Mouse (Mus musculus): ENCODE measurements around the gene Rps19. TPM values are rescaled to one million over a fixed set of nuclear protein-coding genes. Genes with fewer than 3 reads are reported as not detected.
"Not testable (repeated sequence)": the region's sequence is repeated elsewhere in the genome, so short reads cannot be mapped to it uniquely, and the experiment has no call there.

Gene Rps19
- polyA plus RNA-seq, 1 experiment from 2014 or later: 2,060 TPM

DNA sequence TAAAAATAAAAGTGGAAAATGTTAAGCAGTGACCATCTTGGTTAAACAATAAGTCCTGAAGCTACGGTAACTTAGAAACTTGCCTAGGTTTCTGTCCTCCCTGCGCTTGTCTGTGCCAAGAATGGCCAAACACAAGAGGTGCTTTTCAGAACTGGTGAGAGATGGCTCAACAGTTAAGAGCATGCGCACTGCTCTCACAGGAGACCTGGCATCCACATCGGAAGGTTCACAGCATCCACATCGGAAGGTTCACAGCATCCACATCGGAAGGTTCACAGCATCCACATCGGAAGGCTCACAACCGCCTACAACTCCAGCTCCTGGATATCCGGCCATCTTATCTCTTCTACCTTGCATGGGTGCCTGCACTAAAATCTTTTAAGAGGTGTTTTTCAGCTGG is 39.0 kb upstream of the Rps19 start:
- WGBS: 84% methylated on average over 9 of the region's 9 CpGs

GRCm38 (mm10) chr7:24845713-24846112 is 38.5 kb upstream of the Rps19 start:
- no peak for DNase-seq (ENCODE audit: low spot score)
- ATAC-seq (ENCODE audit: low FRiP score, low TSS enrichment): no peak
- WGBS: 5% methylated on average over 6 of the region's 6 CpGs

More for the DNA sequence above, 39.0 kb upstream of the Rps19 start:
- Histone ChIP-seq H3K4me2 (replicated peaks; ENCODE audit: low read depth) (no peak overlapping the region), H3K4me1 (replicated peaks; ENCODE audit: control insufficient read depth, insufficient read depth) (no peaks in the 10 kb centered on the region), H3K36me3 (ENCODE audit: control insufficient read depth, insufficient read depth, low read length) (no peaks in the 10 kb centered on the region), H3K4me3 (ENCODE audit: low read depth, low read length) (no peak overlapping the region), H3K9me3 (ENCODE audit: control insufficient read depth, low read length) (no peaks in the 10 kb centered on the region), H3K9ac (ENCODE audit: low read length) (no peak overlapping the region), H3K27ac (replicated peaks) (no peak overlapping the region), H3K27me3 (ENCODE audit: control insufficient read depth, insufficient read depth, low read length) (no peaks in the 10 kb centered on the region)
- ATAC-seq (ENCODE audit: low FRiP score, low TSS enrichment) (no peak), DNase-seq (ENCODE audit: low spot score) (no peak)
- TF ChIP-seq CTCF (IDR thresholded peaks at IDR 0.05; ENCODE audit: low read depth) (no peak), EP300 (optimal IDR thresholded peaks at IDR 0.05) (no peak)

GRCm38 (mm10) chr7:24846576-24846975 is 37.6 kb upstream of the Rps19 start:
- ATAC-seq (ENCODE audit: low FRiP score, low TSS enrichment); H3K27me3 ChIP-seq (ENCODE audit: control insufficient read depth, insufficient read depth, low read length); H3K27ac ChIP-seq (replicated peaks); H3K9me3 ChIP-seq (ENCODE audit: control insufficient read depth, low read length); DNase-seq (ENCODE audit: low spot score); H3K4me2 ChIP-seq (replicated peaks; ENCODE audit: low read depth); H3K9ac ChIP-seq (ENCODE audit: low read length); H3K4me1 ChIP-seq (replicated peaks; ENCODE audit: control insufficient read depth, insufficient read depth); H3K36me3 ChIP-seq (ENCODE audit: control insufficient read depth, insufficient read depth, low read length); H3K4me3 ChIP-seq (ENCODE audit: low read depth, low read length): not testable (repeated sequence)
- WGBS: 16% methylated on average over 2 of the region's 2 CpGs

More at GRCm38 (mm10) chr7:24845713-24846112, 38.5 kb upstream of the Rps19 start:
- H3K9ac ChIP-seq (ENCODE audit: low read length): no peak overlapping the region
- peak; percentile 55 for TF ChIP-seq CTCF (IDR thresholded peaks at IDR 0.05; ENCODE audit: low read depth)
- TF ChIP-seq EP300 (optimal IDR thresholded peaks at IDR 0.05): no peak
- no peak overlapping the region for H3K4me3 ChIP-seq (ENCODE audit: low read depth, low read length)
- H3K4me2 ChIP-seq (replicated peaks; ENCODE audit: low read depth): no peak overlapping the region
- no peaks in the 10 kb centered on the region for H3K4me1 ChIP-seq (replicated peaks; ENCODE audit: control insufficient read depth, insufficient read depth)
- no peak overlapping the region for H3K27ac ChIP-seq (replicated peaks)
- no peaks in the 10 kb centered on the region for H3K27me3 ChIP-seq (ENCODE audit: control insufficient read depth, insufficient read depth, low read length)
- no peaks in the 10 kb centered on the region for H3K36me3 ChIP-seq (ENCODE audit: control insufficient read depth, insufficient read depth, low read length)
- H3K9me3 ChIP-seq (ENCODE audit: control insufficient read depth, low read length): no peaks in the 10 kb centered on the region

DNA sequence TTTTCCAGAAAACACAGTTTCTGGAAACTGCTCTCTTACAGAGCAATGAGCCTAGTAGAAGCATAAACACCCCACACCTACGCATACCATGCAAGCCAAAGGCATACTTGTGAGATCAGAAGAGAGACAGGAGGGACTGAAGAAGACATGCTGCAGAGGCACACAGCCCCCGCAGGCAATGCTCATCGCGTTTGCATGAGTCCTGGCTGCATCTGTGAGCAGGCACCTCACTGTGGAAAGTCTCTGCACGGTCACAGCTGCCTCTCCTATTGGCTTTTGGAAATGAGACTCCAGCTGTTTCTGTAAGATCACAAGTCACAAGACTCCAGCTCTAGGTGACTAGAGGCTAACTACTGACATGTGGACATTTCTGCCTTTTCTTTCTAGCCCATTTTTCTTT is 34.0 kb upstream of the Rps19 start:
- H3K9ac ChIP-seq (ENCODE audit: low read length): no peak overlapping the region
- no peaks in the 10 kb centered on the region for H3K36me3 ChIP-seq (ENCODE audit: control insufficient read depth, insufficient read depth, low read length)
- H3K4me3 ChIP-seq (ENCODE audit: low read depth, low read length): no peak overlapping the region
- ATAC-seq (ENCODE audit: low FRiP score, low TSS enrichment): no peak
- H3K4me1 ChIP-seq (replicated peaks; ENCODE audit: control insufficient read depth, insufficient read depth): no peaks in the 10 kb centered on the region
- no peak overlapping the region for H3K4me2 ChIP-seq (replicated peaks; ENCODE audit: low read depth)
- no peaks in the 10 kb centered on the region for H3K9me3 ChIP-seq (ENCODE audit: control insufficient read depth, low read length)
- no peak for DNase-seq (ENCODE audit: low spot score)
- TF ChIP-seq CTCF (IDR thresholded peaks at IDR 0.05; ENCODE audit: low read depth) (no peak), EP300 (optimal IDR thresholded peaks at IDR 0.05) (no peak)
- H3K27me3 ChIP-seq (ENCODE audit: control insufficient read depth, insufficient read depth, low read length): no peaks in the 10 kb centered on the region
- WGBS: 18% methylated on average over 5 of the region's 5 CpGs
- no peak overlapping the region for H3K27ac ChIP-seq (replicated peaks)

DNA sequence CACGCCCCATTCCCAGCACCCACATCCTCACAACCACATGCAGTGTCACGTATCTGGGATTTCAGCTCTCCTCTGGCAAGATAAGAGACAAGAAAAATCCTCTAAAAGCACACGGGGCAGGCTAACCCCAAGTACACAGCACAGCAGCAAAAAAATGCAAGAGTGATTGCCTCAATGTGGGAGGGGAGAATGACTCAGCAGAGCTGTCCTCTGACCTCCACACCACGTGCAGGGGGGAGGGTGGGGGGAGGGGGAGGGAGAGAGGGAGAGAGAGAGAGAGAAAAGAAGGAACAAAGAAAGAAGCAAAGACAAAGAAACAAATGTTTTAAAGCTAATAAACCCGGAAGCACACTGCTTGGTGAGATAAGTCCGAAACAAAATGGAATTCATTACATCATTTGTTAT is 33.3 kb upstream of the Rps19 start:
- Histone ChIP-seq H3K36me3 (ENCODE audit: control insufficient read depth, insufficient read depth, low read length) (no peaks in the 10 kb centered on the region), H3K4me2 (replicated peaks; ENCODE audit: low read depth) (no peak overlapping the region), H3K27ac (replicated peaks) (no peak overlapping the region), H3K9ac (ENCODE audit: low read length) (no peak overlapping the region), H3K27me3 (ENCODE audit: control insufficient read depth, insufficient read depth, low read length) (no peaks in the 10 kb centered on the region), H3K4me3 (ENCODE audit: low read depth, low read length) (no peak overlapping the region), H3K9me3 (ENCODE audit: control insufficient read depth, low read length) (no peaks in the 10 kb centered on the region), H3K4me1 (replicated peaks; ENCODE audit: control insufficient read depth, insufficient read depth) (no peaks in the 10 kb centered on the region)
- ATAC-seq (ENCODE audit: low FRiP score, low TSS enrichment): 0 out of 2 replicates have a peak, but pooled peaks have one; percentile 21
- peak; percentile 34 for DNase-seq (ENCODE audit: low spot score)
- TF ChIP-seq CTCF (IDR thresholded peaks at IDR 0.05; ENCODE audit: low read depth) (no peak), EP300 (optimal IDR thresholded peaks at IDR 0.05) (no peak)
- WGBS: 19% methylated on average over 6 of the region's 6 CpGs

- TF ChIP-seq EP300 (optimal IDR thresholded peaks at IDR 0.05) (no peak), CTCF (IDR thresholded peaks at IDR 0.05; ENCODE audit: low read depth) (no peak)
- Histone ChIP-seq H3K36me3 (ENCODE audit: control insufficient read depth, insufficient read depth, low read length) (no peaks in the 10 kb centered on the region), H3K4me3 (ENCODE audit: low read depth, low read length) (no peak overlapping the region), H3K27ac (replicated peaks) (no peak overlapping the region), H3K27me3 (ENCODE audit: control insufficient read depth, insufficient read depth, low read length) (no peaks in the 10 kb centered on the region), H3K9me3 (ENCODE audit: control insufficient read depth, low read length) (no peaks in the 10 kb centered on the region), H3K9ac (ENCODE audit: low read length) (no peak overlapping the region), H3K4me1 (replicated peaks; ENCODE audit: control insufficient read depth, insufficient read depth) (no peaks in the 10 kb centered on the region), H3K4me2 (replicated peaks; ENCODE audit: low read depth) (no peak overlapping the region)
- DNase-seq (ENCODE audit: low spot score) (no peak), ATAC-seq (ENCODE audit: low FRiP score, low TSS enrichment) (no peak)
- 77% methylated on average over 5 of the region's 5 CpGs for WGBS
These were observed 32.4 kb upstream of the Rps19 start for GRCm38 (mm10) chr7:24851596-24852325.
